Mouse (Mus musculus) urinary bladder, adult 18-20 months (tissue): ENCODE measurements around the gene Efna5.

Experiments used
- DNase-seq, 2 experiments: peaks; one replicate each; pipeline ENCODE4 v3.0.0; 2022; ENCODE audit warnings: low spot score in 2 of 2, mixed read lengths in 2 of 2

Gene Efna5

DNA sequence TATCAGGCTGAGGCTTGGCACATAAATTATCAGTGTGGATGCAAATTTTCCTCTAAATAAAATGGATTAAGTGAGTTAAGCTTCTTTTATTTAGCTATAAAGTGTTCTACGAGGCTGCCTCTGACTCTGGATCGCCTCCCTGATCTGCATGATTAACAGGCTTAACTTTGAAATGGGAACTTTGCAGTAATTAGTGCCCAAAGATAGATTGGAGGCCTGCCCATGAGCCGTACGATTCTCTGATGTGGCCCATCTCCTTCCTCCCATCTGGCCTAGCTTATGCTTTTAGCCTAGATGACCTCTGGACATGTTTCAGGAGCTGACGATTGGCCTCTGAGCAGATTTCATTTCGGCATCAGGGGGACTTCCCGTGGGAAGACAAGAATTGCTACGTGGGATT lies 273.0 kb downstream of the Efna5 start:
- no peak for DNase-seq

DNA sequence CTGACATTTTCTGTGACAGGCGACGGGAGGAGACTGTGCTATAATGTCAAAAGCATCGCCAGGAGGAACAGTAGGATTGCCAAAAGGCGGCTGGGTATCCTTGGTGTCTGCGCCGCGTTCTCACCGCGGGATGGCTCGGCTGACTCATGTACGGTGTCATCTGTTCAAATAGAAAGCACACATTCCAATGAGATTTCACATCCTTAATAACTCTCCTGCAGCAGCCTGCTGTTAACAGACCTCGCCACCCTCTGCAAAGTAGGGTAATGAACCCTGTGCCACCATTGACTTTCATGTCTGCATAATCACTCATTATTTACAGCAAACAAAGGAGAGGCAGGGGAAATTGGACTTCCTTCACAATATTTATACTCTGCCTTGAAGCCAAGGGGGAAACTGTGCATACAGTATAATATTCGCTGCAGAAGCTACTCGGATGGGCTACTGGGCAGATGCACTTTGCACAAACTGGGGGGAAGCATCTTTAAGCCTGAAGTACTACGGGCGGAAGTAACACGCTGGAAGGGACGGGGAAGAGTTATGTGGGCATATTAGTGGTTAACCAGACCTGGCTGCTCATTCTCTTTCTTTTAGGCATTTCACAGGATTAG lies 273.7 kb downstream of the Efna5 start:
- no peak for DNase-seq

DNA sequence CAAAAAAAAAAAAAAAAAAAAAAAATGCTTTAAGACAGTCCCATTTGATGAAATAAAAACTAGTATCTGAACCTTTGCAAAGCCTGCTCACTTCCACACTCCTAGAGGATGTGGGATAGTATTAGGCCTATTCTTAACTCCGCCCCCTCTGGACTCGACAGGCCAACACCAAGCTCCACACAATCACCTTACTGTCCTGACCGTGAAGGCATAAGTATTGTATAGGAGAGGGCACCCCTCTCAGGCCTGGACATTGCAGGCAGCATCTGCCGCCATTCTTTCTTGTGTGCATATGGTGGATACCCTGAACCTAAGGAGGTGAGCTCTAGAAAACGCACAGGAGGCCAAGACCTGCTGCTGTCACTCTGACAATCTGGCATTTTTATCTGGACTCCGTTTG lies 274.4 kb downstream of the Efna5 start:
- DNase-seq, result no peak

GRCm38 (mm10) chr17:62604309-62604708 lies 276.8 kb downstream of the Efna5 start:
- DNase-seq, result no peak

DNA sequence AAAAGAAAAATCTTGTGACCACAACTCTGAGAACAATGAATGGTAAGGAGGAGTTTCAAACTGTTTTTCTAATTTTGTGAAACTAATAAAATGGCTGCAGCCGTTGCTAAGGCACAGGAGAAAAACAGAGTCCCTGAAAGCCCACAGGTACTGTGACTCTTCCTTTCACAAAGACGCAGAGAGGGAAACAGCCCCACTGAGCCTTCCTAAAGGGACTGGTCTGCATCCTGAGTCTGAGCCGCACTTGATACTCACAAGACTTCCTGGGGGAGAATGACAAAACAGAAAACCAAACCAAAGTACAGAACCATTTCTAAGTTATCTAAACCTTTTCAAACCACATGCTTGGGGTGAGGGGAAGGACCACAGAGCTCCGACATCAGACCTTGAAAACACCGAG lies 277.5 kb downstream of the Efna5 start:
- no peak for DNase-seq

DNA sequence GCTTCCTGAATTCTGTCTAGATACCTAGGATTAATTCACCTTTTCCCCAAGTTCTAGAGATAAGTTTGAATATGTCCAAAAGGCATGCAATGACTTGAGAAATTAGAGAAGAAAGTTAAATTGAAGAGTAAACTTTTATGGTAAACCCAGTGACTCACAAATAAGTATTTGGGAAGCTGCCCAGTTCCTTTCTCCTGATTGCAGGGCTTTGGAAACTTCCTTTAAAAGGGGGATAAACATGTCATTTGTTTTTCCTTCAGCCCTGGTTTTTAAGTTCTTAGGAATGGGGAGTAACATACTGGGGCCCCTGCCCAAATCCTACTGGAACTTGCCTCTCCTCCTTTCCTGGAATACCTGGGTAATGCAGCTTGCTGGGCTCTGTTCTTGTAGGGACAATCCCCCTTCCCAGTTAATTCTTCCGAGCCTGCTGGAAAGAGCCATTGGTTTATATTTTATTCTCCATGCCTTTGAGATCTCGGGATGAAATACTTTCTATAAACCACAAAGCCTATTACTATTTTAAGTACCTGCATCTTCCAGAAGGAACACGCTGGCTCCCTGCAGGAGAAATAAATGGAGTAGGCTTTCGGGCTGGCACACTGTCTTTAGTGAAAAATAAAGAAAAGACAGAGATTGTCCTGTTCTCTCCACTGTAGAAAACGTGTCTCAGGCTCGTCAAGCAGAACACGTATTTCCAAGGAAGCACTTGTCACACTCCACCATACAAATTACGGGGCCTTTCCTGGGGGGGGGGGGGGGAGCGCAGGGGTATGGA lies 282.2 kb downstream of the Efna5 start:
- DNase-seq, result no peak

- DNase-seq, result no peak
Measured at GRCm38 (mm10) chr17:62592436-62593074, 288.6 kb downstream of the Efna5 start.

DNA sequence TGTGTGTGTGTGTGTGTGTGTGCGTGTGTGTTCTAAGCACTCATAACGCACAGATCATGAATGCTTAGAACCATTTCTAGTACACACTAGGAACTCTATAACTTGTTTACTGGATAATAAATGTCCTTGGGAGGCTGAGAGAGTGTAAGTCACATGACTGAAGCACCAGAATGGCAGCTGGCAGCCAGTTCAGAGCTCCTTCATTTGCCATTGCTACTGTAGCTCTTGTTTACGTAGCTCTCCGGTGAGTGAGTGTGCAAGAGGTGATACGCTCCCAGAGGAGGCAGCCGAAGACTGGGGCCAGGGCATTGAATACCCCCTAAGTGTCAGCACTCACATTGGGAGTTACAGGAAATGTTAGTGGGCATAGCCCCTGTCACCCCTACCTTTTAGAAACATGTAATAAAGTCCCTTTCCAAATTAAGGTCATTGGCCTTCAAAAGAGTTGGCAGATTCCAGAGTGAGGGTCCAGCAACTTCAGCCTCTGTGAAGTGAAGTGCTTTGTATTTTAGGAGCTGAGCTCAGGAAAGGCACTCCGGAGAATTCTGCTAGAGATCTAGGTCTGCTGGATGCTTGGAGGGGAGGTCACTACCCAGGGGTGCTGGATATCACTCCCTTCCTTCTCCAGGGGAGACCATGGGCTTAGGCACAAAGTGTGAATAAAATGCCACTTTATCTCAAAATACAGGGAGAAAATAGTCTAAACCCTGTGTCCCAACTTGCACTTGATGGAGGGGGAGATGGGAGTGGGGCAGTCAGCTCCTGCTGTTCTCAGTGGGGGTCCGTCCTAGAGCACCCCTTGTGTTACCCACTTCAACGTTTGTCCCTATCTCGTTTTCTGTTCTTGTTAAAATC lies 289.3 kb downstream of the Efna5 start:
- no peak for DNase-seq

DNA sequence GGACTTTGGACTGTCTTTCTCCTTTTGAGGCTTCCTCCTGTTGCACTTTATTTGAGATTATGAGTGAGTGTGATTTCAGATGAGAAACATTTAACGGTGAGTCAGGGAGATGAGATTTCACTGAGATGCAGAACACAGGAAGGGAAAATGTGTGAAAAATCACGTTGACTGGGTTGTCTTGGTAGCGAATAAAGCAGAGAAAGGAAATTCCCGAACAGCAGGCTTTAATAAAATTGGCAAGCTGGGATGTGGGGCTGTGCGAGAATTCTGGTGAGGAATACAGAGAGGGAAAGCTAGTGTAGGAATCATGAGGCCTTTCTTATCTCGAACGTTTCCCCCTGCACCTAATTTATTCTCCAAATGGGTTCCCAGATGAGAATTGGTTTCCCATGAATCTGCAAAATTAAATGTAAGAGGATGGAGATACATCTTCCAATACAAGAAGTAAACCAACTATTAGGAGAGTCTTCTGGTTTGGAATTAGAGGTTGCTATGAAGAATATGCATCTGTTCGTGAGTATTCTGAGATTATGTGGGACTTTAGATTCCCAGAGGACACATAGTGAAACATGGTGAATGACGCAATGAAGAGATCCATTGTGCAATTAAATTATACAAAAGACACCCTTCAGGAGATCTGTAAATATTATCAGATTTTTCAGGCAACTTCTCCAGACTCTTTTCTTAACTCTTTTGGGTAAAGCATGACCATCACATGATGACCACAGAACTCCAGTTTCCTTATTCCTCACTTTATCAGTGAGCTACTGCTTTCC lies 290.2 kb downstream of the Efna5 start:
- no peak for DNase-seq

GRCm38 (mm10) chr17:62580127-62580526 lies 301.0 kb downstream of the Efna5 start:
- no peak for DNase-seq

DNA sequence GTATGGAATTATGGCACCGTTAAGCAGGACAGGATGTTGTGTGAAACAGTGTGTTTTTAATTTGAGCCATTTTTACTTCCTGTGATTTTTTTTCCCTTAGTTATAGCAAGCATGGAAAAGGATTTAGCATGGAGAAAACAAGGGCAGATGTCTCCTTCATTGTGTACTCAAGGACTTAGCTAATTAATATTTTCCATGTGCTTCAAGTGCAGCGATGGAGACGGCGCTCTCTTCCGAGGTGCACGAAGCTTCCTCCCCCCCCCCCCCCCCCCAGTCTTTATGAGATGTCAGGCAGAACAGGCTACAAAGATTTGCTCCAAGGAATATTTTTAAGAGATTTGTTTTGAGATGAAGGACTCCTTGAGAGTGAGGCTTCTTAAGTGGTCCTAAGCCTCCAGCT lies 301.5 kb downstream of the Efna5 start:
- no peak for DNase-seq

- DNase-seq, result no peak
Measured at GRCm38 (mm10) chr17:62574499-62575265, 306.4 kb downstream of the Efna5 start.

DNA sequence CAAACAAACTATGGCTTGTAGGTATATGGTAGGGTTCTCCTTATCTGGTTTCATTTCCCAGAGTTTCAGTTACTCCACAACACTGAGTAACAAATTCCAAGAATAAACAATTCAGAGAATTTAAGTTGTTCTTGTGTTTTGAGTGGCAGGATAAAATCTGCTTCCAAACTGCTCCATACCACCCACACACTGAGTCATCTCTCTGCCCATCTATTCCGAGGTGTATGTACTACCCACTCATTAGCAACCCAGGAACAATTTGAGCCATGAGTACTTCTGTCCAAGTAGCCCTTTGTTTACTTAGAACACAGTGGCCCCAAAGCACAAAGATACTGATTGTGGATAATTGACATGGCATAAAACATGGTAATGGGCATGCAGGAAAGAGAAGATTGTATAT lies 311.0 kb downstream of the Efna5 start:
- no peak for DNase-seq

DNA sequence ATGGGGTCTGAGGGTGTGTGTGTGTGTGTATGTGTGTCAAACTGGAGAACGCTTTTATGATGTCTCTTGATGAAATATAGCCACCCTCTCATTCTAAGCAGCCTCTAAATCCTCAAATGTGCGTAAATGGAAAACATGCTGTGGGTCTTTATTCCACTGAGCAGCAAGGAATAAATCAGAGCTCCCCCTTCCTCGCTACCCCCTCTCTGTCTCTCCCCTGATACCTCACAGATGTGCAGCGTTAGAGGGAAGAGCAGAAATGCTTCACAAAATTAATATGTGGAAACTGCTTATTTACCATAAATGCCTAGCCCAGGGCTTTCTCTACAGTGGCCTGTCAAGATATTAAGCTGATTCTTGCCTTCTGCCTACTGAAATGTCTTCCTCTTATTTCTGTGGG lies 313.1 kb downstream of the Efna5 start:
- no peak for DNase-seq

DNA sequence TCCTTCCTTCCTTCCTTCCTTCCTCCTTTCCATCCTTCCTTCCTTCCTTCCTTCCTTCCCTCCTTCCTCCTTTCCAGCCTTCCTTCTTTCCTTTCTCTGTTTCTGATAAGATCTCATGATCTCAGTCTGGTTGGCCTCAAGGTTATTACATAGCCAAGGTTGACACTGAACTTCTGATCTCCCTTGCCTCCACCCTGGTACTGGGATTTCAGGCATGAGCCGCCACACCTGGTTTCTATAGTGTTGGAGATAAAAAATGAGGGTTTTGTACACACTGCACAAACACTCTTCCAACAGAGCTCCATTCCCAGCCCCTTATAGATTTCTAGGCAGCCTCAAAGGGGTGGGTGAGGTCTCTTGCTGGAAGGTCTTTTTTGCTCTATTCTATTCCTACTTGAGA lies 315.5 kb downstream of the Efna5 start:
- DNase-seq, result no peak

GRCm38 (mm10) chr17:62562439-62562838 lies 318.7 kb downstream of the Efna5 start:
- DNase-seq, result no peak

DNA sequence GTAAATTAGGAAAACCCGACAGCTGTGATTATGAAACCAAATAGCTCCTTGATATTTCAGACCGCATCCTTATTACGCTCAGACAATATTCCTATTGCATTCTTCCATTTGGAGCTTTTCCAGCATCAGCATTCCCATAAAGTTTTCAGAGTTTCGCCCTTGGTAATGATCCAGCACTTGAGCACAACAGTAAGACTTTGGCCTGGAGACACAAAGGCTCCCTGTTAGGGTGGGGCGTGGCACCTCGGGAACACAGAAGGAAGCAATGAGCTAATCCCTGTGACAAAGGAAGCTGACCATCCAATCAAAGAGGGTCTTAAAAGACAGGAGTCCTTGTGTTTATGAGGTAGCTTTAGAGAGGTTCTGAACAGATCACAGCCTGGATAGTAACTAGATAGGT lies 323.9 kb downstream of the Efna5 start:
- DNase-seq, result no peak
